Mouse (Mus musculus): Measurements from ENCODE around the gene Gpx7. TPM values are rescaled to one million over a fixed set of nuclear protein-coding genes. Genes with fewer than 3 reads are reported as not detected.

Gpx7 gene
- polyA plus RNA-seq (2015; fragmentation: Illumina TruSeq; extraction: RNeasy Lipid Tissue Mini Kit (QIAGEN cat#74804); ENCODE audit: insufficient read depth, low replicate concordance): 2.6 TPM

DNA sequence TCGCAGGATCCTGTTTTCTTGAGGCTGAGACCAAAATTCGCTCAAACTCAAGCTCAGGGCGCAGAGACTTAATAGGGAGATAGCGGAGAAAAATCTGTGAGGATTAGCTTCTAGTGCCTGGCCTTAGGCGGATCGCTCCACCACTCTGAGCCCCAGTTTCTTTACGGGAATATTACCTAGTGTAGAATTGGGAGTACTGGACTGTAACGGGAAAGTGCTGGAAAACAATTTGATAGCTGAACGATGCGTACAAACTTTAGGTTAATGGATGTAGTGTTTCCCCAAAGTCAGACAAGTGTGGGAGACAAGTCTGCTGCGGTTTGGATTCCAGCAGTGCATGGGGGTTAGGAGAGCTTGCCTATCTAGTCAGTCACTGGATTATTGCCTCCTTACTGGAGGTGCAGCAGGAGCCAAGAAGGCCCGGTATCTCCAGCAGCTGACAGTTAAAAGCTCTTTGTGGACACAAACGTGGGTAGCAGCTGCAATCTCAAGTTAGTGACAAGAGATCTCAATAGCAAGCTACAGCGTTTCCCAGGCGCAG is at the start of gene Gpx7:
Gpx7 (minus strand) TSS at position 101 of the 541 bp plus-strand sequence.

DNA sequence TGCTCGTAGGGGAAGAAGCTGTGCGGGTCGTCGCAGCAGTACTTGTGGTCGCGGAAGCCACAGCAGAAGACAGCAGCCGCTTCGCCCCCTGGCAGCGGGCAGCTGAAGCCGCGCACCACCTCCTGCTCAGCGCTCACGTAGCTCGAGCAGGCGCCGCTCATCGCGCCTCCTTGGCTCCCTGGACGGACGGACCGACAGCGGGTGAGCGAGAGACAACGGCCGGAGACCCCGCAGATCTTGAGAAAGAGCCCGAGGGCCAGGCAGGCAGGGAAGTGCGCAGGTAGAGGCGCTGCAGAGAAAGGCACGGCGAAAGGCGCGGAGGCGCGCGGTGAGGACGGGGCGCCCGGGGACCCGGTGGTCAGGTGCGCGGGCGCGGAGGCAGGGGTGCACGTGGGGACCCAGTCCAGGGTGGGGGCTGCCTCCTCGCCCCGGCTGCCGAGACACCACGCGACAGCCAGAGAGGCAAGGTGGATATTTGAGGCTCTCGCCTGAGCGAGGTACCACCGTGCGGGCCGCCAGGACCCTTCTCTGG is 23.5 kb downstream of the Gpx7 start, which contains the start of gene Shisal2a:
Shisal2a (minus strand) TSS at position 167 of the 532 bp plus-strand sequence.

Other genes starting within 250 kb of the Gpx7 start
- gene Echdc2, start 241.5 kb downstream of the Gpx7 start, polyA plus RNA-seq (2015; fragmentation: Illumina TruSeq; extraction: RNeasy Lipid Tissue Mini Kit (QIAGEN cat#74804); ENCODE audit: insufficient read depth, low replicate concordance): 1.8 TPM
- gene Zyg11a, start 188.9 kb downstream of the Gpx7 start, polyA plus RNA-seq (2015; fragmentation: Illumina TruSeq; extraction: RNeasy Lipid Tissue Mini Kit (QIAGEN cat#74804); ENCODE audit: insufficient read depth, low replicate concordance): not detected
- gene Zyg11b, start 105.9 kb downstream of the Gpx7 start, polyA plus RNA-seq (2015; fragmentation: Illumina TruSeq; extraction: RNeasy Lipid Tissue Mini Kit (QIAGEN cat#74804); ENCODE audit: insufficient read depth, low replicate concordance): 35.5 TPM
- gene Coa7, start 78.8 kb downstream of the Gpx7 start, polyA plus RNA-seq (2015; fragmentation: Illumina TruSeq; extraction: RNeasy Lipid Tissue Mini Kit (QIAGEN cat#74804); ENCODE audit: insufficient read depth, low replicate concordance): 6.9 TPM
- gene Shisal2a, start 23.6 kb downstream of the Gpx7 start, polyA plus RNA-seq (2015; fragmentation: Illumina TruSeq; extraction: RNeasy Lipid Tissue Mini Kit (QIAGEN cat#74804); ENCODE audit: insufficient read depth, low replicate concordance): not detected
- gene Tut4, start 52.5 kb upstream of the Gpx7 start, polyA plus RNA-seq (2015; fragmentation: Illumina TruSeq; extraction: RNeasy Lipid Tissue Mini Kit (QIAGEN cat#74804); ENCODE audit: insufficient read depth, low replicate concordance): 114 TPM
- gene Prpf38a, start 172.4 kb upstream of the Gpx7 start, polyA plus RNA-seq (2015; fragmentation: Illumina TruSeq; extraction: RNeasy Lipid Tissue Mini Kit (QIAGEN cat#74804); ENCODE audit: insufficient read depth, low replicate concordance): 55.9 TPM
- gene Orc1, start 172.5 kb upstream of the Gpx7 start, polyA plus RNA-seq (2015; fragmentation: Illumina TruSeq; extraction: RNeasy Lipid Tissue Mini Kit (QIAGEN cat#74804); ENCODE audit: insufficient read depth, low replicate concordance): 2.2 TPM
- 73.8 TPM for gene Cc2d1b, start 213.0 kb upstream of the Gpx7 start, polyA plus RNA-seq (2015; fragmentation: Illumina TruSeq; extraction: RNeasy Lipid Tissue Mini Kit (QIAGEN cat#74804); ENCODE audit: insufficient read depth, low replicate concordance)

Measured in spleen, adult 10 weeks (tissue).